Mouse (Mus musculus): Measurements from ENCODE around the gene Orm3.

Orm3 gene

DNA sequence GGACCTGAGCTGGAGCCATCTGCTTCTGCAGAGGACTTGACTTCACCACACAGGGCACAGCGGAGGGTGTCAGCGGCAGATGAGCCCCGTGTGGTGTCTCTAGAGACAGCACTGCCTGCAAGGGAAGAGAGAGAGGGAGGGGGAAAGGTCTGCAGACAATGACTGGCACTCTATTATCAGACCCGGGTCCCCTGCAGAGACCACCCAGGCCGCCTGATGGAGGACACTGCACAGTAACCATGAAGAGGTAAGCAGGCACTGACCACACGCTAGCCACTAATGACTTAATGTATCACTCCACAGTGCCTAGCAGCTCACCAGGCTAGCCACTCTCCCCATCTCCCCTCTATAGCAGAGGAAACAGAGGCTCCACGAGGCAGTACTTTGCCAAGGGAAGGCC is 14.9 kb downstream of the Orm3 start:
- DNase-seq (ENCODE audit: low spot score) = no peak

DNA sequence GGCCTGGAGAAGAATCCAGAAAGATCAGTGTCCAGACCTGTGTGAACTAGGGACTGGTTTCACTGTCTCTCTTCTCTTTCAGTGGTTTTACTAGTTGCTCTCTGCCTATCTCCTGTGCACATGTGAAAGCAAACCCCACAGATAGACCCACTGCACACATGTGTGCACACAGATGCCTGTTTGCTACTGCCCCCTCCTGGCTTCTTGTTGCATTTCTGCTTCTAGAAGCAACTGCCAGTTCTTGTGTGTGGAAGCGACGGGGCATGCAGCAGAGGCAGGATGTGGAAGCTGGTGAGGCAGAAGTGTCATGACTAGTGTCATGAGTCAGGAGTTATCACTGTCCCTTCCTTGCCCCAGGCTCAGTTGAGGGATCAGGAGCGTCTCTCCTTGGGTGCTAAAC is 15.9 kb downstream of the Orm3 start:
- DNase-seq (ENCODE audit: low spot score) = no peak

DNA sequence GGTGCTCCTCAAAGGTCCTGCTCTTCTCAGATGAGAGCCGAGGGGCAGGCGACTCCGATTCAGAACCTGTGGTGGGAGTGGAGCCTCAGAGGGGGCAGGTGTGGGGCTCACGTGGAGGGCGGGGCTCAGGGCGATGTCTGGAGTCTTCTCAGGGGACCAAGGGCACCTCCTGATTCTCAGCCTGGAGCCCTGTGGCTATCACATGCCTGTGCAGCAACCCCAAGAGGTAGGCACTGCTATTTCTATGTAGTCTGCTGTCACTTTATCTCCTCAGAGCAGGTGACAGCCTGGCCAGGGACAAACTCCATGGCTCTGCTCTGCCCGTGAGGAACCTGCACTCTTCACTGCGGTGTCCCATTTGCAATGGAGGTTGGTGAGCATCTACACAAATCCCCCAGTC is 17.4 kb downstream of the Orm3 start:
- DNase-seq (ENCODE audit: low spot score) = no peak

DNA sequence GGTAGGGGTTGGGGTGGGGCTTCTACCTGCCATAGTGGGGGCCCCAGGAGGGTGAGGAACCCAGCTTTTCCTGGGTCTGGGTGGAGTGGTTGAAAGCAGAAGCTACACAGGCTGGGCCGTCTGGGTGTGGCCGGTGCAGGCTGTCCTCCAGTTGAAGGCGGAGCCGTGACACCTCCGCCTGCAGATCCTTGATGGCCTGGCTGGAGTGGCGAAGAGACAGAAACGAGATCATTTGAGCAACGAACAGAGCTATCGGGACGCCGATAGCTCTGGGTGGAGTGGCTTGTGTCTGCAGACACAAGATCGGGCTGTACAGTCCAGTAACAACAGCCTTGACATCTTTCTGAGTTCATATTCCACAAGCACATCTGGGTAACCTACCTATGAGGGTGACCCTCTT is 18.4 kb downstream of the Orm3 start:
- no peak for DNase-seq (ENCODE audit: low spot score)

DNA sequence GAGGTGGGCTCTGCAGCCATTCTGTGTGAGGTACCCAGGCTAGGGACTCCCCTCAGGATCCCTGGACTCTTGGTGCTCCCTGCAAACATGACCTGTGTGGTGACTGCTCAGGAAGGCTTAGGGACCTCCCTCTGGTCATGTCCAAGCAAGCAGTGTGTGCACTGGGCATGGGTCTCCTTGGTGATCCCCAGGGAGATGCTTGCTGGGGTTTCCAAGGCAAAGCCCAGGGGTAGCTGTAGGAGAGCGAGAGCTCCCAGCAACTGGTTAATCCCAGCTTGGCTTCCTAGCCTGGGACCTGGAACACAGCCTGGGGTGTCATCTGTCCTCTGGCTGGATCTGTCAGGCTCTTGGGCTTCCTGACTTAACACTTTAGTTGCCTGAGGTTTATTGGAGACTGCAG is 19.4 kb downstream of the Orm3 start:
- no peak for DNase-seq (ENCODE audit: low spot score)

DNA sequence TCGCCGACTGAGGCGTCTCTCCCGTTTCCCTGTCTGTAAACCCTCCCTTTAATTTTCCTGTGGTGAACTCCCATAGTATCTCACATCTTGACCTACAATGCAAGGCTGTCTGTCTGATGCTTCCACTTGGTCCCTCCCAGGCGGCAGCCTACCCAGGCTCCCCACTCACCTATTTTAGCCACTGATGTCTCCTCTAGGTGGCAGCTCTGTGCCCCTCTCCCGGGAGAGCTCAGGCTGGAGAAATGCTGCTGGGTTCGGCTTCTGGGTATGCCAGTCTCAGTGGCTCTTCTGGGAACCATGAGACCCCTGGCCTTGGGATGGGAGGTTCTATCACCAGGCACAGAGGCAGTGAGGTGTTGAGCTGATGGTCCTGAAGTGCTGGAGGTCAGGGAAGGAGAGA is 21.5 kb downstream of the Orm3 start:
- DNase-seq (ENCODE audit: low spot score) = no peak

DNA sequence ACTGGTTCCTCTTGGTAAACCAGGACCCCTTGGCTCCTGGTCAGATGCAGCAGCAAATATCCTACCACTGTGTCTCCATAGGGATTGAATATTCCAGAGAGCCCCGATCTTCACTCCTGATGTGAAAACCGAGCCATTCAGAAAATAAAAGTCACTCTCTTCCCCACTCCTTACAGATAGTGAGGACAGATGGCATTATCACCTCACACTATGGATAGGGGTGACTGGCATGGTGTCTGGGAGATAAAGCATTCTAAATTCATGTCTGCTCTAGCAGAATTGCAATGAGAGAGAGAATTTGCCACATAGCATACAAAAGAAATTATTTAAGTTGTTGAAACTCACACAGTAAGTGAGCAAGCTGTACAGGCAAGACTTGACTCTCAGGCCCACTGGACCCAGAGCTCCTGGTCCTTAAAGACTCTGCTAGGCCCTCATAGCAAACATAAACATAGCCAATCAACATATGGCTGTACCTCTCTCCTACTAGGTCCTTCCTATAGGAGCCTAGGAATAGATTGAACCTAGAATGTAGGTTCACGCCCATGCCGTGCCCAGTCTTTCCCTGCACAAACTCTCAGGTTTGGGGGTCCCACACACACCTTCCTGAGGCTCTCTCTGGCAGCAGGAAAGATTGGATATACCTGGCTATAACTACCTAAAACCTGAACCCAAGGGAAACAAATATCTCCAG is 26.9 kb downstream of the Orm3 start:
- no peak for DNase-seq (ENCODE audit: low spot score)

DNA sequence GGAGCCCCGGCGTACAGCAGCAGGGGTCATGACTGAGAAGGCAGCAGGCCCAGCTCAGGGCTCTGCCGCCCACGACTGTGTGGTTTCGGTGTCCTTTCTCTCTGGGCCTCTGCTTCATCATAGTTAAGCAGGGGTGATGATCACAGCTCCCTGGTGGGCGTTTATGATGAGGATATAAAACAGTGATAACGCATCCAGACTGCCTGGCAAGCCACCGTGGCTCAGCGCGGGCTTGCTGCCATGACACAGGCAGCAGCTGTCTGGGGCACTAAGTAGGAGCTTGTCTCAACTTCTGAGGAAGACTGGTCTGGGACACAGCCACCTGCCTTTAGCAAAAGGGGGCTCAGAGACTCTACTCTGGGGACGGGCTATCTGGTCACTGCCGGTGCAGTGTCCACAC is 27.5 kb downstream of the Orm3 start:
- no peak for DNase-seq (ENCODE audit: low spot score)

DNA sequence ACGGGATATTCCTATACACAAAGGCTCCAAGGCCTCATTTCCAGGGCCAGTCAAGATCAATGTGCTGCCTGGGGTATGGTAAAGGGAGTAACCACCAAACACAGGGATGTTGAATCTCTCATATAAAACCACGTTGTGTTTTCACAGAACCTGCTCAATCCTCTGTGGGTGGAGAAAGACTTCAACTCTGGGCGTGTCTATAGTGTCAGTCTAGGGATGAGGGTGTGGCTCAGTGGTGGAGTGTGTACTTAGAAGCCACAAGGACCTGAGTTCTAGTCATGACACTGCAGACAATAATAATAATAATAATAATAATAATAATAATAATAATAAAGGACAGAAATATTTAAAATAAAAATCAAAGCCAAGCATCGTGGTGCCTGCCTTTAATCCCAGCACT is 28.3 kb downstream of the Orm3 start:
- DNase-seq (ENCODE audit: low spot score) = no peak

DNA sequence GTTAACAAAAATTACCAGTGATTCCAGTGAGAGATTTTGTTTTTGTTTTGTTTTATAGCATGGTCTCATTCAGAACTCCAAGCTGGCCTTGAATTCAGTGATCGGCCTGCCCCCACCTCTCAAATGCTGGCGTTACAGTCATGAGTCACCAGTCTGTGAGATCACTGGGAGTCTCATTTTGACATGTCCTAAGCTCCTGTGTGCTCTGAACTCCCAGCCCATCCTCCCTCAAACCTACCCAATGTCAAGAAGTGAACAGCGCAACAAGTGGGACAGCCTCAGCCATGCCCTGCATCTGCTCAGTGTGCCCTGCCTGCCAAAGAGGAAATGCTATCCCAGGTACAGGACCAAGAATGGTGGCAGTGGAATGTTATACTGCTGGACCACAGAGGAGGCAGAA is 29.3 kb downstream of the Orm3 start:
- DNase-seq (ENCODE audit: low spot score) = no peak

DNA sequence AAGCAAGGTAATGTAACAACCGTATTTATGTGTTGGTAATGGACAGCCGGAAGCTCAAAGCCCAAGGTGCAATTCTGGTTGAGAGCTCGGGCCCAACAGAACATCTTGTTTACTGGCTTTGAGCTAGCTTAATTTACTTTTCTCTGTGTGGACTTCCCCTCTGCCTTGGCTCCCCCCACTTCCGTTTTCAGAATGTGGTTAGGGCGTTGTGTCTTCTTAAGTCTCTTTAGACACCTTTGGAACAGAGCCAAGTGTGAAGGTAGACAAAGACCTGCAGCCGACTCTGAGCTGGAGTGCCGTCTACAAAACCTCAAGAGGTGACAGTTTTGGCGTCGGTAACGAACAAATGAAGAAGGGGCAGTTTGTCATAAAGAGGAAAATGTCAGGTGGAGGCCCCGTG is 29.8 kb downstream of the Orm3 start:
- DNase-seq (ENCODE audit: low spot score) = no peak

DNA sequence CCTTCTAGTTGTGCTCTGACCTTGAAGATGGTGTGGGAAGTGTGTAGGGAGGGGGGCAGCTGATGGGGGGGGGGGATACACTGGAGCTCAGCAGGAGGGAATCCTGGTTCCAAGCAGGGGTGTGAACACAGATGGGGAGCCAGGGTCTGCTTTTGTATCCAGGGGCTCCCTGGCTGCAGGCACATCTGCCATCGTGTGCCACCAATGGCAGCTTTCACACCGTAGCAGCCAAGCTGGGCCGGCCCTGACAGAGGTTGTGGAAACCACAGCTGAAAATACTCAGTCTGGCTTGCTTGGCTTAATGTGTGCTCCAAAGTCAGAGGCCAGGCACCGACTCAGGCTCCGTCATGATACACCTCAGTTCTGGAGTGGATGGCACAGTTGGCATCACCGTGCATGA is 32.1 kb downstream of the Orm3 start:
- no peak for DNase-seq (ENCODE audit: low spot score)

DNA sequence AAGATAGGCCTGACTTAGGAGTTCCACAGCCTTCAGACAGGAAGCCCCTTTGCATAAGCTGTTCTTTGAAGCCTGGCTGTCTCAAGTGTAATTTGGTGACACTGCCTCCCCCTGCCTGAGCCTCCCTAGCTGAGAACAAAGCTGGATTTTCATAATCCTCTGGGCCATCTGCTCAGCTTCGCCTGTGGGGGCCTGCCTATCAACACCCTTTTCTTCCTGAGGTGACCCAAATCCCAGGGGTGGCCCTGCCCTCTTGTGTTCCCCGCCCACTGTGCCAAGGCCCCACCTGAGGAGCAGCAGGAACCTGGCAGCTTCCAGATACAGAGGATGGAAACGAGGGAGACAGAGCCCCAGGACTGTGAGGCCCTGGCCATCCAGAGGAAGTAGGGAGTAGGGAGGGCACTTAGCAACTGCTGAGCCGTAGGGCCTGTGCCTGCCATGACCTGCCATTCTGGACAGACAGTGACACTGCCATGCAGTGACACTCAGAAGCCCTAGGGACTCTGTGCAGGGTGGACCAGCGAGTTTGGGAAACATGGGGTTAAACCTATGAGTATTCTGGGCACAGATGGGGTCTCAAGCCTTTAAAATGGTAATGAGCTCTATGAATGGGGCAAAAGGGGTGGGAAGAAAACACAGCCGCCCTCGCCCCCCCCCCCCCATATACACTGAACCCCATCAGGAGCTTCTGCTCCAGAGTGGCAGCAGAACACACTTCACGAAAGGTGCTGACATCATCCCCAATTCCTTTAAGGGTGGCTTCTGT is 33.3 kb downstream of the Orm3 start:
- DNase-seq (ENCODE audit: low spot score) = no peak

DNA sequence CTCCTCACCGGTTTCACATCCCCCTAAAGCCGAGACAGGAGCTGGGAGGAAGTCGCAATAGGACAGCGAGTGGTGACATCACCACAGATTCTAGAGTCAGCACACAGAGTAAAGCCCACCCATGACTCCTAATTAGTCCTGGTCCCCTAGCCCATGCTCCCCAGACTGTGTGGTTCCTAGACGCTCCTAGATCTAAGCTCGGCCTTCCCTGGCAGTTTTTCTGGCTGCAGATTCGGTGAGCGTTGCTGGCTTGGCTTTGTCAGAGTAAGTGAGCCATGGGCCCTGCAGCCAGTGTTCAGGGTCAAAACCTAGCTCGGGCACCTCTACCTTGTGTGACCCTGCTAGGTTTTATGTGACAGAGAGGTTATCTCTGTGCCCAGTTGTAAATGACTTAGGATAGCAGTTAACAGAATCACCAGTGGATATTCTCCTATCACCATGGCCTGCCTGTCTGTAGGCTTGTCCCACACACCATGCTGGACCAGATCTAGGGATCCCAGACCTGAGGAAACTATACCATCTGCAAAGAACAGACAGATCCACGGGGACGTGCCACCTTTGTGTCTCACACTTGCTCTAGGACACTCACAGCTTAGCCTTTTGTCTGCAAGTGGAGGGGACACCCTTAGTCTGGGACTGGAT is 34.0 kb downstream of the Orm3 start:
- DNase-seq (ENCODE audit: low spot score) = no peak

DNA sequence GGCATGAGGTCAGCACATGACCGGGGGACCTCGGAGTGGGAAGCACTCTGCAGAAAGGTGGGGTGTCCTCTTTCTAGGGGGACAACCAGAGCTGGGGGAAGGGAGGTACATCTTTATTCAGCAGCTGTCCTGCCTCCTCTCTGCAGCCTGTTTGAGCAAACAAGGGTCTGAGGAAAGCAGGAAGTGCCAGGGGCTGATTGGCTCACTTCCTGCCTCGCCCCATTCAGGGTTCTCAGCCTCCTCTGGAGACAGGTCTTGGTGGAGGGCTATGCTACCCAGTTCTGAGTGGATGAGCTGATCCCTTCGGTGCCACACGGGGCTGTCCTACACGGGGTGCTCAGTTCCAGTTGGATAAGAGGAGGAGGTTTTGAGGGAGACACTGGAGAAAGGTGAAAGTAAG is 35.4 kb downstream of the Orm3 start:
- no peak for DNase-seq (ENCODE audit: low spot score)

DNA sequence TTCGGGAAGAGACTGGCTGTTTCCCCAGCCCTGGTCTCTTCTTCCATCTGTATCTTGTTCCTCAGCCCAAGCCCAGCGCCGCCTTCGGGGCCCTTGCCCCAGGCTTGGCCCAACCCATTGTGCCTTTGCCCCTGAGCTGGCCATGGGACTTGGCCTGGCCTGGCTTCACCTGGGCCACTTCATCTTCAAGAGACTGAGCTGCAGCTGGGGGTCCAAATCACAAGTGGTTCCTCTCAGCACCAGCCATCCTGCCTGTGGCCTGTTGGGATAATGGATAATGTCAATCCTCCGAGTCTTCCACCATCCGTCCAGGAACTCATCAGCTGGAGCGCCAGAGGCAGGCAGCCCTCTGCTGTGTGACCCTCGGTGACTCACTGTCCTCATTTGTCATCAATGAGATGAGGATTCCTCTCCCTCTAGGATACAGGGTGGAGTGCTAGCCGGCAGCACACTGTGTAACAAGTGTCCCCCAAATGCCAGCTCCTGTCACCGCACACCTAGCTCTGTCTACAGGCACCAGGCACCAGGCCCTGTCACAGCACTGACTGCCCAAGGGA is 42.1 kb downstream of the Orm3 start:
- no peak for DNase-seq (ENCODE audit: low spot score)

DNA sequence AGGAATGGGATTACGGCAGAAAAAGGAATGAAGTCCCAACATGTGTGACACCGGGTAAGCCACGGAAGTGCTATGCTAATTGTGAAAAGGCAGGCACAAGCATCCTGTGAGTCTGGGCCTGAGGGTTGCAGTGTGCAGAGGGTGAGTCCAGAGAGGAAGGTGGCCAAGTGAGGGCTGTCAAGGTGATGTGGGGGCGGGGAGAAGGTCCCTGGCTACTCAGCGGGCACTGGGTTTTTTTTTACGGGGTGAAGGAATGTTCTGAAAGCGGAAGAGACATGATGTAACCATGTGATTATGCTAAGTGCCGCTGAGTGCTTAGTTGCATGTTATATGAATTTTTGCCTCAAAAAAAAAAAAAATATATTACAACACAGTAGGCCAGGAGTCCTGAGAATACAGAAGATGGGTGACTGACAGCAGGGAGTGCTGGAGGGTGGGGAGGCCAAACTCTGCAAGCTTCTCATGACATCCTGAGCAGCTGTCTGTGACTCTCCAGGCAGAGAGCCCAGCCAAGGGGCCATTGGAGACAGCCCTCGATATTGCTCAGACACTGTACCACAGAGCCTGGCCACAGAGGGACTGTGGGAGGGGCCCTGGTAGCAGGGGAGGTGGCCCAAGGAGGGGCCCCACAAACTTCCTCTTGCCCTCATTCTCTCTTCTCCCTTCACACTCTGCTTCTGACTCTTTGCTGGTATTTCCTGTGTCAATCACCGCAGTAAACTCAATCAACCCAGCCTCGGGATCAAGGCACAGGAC is 43.1 kb downstream of the Orm3 start:
- DNase-seq (ENCODE audit: low spot score) = no peak

DNA sequence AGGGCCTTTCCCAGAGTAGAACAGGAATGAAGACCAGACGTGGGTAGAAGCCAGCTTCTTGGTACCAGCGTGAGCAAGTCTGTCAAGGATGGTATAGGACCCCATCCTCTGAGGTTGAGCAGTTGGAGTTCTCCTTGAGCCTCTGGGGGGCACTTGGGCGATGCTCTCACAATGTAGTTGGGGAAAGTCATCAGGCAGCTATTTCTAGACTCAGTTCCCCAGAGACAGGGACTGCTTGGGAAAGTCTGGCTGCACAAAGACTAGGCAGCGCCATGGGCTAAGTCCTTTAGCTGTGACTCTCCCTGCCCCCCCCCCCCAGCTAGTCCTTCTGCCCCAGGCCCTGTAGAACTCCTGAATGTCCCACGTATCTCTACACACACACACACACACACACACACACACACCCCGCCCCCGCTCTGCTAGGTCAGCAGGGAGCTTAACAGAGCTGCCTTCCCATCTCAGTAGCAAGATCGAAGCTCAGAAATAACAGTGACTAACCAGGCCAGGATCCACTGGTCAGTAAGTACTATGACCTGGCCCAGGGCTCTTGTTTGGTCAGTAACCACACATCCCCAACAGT is 43.8 kb downstream of the Orm3 start:
- DNase-seq (ENCODE audit: low spot score) = no peak

DNA sequence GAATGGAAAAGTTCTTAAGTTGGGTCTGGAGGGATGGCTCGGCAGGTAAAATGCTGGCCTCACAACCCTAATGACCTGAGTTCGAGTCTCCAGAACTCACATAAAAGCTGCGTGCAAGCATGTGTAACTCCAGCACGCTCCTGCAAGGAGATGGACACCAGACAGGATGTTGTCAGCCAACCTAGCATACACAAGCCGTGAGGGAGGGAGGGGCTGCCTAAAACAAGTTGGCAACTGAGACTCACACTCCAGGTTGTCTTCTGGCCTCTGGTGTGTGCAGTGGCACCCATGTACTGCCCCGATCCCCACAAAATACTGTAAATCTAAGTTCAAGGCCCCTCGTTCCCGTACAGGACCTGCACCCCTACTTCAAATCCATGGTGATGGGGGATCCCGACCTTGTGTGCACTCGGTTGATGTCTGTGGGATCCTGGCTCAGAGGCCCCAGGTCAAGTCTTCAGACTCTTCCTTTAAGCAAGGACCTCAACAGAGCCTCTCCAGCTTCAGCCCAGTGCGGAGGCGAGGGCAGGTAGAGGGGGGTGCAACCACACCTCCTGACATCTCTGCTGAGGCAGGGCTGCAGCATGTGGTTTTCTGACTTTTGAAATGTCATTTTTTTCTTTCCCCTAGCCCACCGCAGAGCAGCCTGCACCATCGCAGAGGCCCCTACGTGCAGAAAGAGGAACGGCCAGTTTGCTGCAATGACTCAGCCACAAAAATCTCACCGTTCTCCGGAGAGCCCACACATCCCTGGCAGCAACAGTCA is 44.8 kb downstream of the Orm3 start:
- no peak for DNase-seq (ENCODE audit: low spot score)

DNA sequence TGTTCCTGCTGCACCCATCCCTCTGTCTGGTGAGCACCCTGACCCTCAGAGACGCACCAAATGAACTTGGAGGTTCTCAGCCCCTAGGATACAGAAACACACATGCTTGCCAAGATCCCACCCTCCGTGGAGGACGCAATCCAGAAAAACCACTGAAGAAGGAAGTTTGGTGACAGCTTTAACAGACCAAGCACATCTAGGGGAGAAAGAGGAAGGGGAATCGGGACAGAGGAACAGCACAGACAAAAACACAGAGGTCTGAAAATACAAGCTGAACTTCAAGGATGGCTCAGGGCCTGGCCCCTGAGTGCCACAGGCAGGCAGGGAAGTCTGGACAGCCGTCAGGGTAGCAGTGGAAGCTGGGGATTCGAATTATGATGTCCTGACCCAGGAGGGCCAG is 45.7 kb downstream of the Orm3 start:
- no peak for DNase-seq (ENCODE audit: low spot score)

DNA sequence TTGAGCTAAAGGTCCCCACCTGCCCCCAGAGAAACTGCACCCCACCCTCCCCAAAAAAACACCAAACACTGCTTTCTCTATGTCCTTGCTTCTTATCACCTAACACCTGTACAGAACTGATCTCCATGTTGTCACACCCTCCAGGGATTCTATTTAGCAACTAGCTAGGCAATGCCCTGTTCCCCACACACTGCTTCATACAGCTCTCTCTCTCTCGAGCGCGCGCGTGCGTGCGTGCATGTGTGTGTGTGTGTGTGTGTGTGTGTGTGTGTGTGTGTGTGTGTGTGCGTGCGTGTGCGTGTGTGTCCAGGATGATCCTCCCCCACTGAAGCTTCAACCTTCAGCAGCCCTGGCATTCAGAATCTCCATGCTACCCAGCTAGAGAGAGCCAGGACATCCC is 46.1 kb downstream of the Orm3 start:
- DNase-seq (ENCODE audit: low spot score) = no peak

Data from layer of hippocampus, adult 9-10 months (tissue).